Mouse (Mus musculus) gastrocnemius, adult 8-10 months (tissue): ENCODE measurements around the gene Olfr281. TPM values are rescaled to one million over a fixed set of nuclear protein-coding genes. Genes with fewer than 3 reads are reported as not detected.
"Not testable (repeated sequence)": the region's sequence is repeated elsewhere in the genome, so short reads cannot be mapped to it uniquely, and the experiment has no call there.

Experiments
- DNase-seq, 2 experiments: peaks; one replicate each; pipeline ENCODE4 v3.0.0; 2022; ENCODE audit warnings: low spot score in 2 of 2
- total RNA-seq, 4 experiments: library from RNA; stranded (reverse); gene quantifications; 2 replicates each; pipeline ENCODE4 v1.2.4; 2022

Gene Olfr281
- total RNA-seq, result not detected

DNA sequence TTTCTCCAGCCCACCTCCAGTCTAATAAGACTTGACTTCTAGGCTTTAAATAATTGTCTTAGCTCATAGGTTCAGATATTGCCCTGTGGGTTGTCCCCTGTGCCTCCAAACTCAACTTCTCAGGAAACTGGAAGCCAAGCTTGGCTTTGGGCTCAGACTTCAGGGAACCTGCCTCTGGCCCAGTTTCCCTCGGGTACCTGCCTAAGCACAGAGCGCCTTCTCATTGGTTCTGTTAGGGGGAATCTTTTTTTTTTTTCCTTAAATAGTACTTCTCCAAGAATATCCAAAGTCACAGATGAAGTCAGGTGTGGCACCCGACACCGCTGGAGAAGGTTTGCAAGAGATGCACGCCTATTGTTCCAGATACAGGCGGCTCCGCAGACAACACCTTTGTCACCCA lies at the start of gene Olfr281:
Olfr281 (plus strand) TSS at position 301 of the 400 bp plus-strand sequence.
- no peak for DNase-seq

DNA sequence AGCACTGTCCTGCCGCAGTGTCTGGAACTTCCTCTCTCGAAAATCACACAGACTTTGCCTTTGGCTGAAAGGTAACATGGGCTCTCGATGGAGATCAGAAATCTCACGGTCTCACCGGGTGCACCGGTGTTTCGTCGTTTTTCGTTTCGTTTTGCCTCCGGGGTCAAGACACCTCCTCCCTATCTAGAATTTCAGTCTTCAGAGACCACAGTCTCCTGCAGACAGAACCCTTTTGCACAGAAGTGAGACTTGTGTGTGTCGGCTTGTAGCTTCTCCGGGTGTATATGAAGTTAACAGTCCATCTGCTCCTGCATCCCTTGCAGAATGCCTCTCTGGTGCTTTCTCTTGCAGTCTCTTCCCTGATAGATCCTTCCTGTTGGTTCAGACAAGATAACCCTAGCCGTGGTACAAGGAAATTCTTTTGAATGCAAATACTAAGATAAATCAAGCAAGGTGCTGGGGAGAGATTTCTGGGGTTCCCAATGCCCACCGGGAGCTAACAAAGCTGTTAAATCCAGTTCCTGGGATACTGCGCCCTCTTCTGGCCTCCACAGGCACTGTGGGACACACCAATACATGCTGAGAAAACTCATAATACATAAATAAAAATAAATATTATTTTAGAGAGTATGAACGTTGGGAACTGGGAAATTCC lies 43.9 kb upstream of the Olfr281 start:
- no peak for DNase-seq

DNA sequence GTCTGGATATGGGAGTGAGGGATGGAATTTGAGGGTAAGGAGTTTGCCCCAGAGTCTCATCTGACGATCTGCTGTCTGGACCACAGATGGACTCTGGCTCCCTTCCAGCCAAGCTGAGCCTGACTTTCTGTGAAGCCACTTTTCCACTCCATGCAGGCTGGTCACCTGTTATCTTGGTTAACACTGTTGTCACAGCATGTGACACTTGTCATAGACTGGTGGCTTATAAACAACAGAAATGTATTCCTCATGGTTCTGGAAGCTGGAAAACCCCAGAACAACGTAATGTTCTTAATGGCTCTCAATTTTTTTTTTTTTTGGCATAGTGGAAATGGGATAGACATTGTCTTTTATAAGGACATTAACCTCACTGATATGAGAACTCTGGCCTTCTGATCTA lies 42.8 kb upstream of the Olfr281 start:
- no peak for DNase-seq

- no peak for DNase-seq
Observed at GRCm38 (mm10) chr15:98410249-98410648, 42.1 kb upstream of the Olfr281 start.

DNA sequence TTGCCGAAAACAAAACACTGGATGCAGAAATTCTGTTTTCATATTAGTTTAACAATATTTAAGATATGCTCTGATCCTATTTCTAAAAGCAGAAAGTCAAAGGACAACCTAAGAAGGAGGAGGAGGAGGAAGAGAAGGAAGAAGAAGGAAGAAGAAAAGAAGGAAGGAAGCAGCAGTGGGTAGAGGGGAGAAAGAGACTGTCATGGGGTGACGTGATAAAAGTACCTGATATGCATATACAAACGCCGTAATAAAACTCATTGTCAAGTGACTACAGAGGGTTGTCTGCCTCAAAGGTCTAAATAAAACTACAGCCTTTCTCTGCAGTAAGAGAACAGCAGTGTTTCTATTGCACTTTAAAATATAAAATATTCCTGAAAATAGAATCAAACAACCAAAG lies 36.4 kb upstream of the Olfr281 start:
- DNase-seq, result no peak

DNA sequence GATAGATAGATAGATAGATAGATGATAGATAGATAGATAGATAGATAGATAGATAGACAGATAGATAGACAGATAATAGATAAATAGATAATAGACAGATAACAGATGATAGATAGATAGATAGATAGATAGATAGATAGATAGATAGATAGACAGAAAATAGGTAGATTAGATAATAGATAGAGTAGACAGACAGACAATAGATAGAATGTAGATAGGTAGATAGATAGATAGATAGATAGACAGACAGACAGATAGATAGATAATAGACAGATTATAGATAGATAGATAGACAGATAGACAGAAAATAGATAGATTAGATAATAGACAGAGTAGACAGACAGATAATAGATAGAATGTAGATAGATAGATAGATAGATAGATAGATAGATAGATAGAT lies 35.6 kb upstream of the Olfr281 start:
- not testable (repeated sequence) for DNase-seq

- DNase-seq, result not testable (repeated sequence)
Observed at GRCm38 (mm10) chr15:98417285-98417684, 35.1 kb upstream of the Olfr281 start.

GRCm38 (mm10) chr15:98418096-98418495 lies 34.3 kb upstream of the Olfr281 start:
- DNase-seq, result no peak

GRCm38 (mm10) chr15:98420897-98421296 lies 31.5 kb upstream of the Olfr281 start:
- DNase-seq, result no peak

DNA sequence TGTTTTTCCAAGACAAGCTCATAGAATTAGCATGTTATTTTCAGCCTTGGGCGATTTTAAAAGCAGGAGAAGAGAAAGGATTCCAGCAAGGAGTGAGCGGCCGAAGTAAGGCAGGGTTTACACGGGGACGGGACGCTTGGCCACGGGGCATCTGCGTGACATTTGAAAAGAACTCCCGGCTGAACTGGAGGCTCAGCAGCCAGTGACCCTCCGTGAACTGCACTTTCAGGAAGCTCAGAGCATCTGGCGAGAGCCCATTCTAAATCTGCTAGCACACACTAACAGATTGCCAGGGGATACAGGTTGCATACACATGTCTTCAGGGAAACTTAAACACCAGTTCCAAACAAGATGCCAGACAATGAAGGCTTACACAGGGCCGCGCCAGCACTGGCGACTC lies 28.1 kb upstream of the Olfr281 start:
- no peak for DNase-seq

- DNase-seq, result no peak
Observed at GRCm38 (mm10) chr15:98424753-98425152, 27.6 kb upstream of the Olfr281 start.

- DNase-seq, result no peak
Observed at GRCm38 (mm10) chr15:98425188-98425587, 27.2 kb upstream of the Olfr281 start.

GRCm38 (mm10) chr15:98430925-98431324 lies 21.5 kb upstream of the Olfr281 start, which contains the start of gene Olfr282:
Olfr282 (plus strand) TSS chr15:98431225.
- not testable (repeated sequence) for DNase-seq

GRCm38 (mm10) chr15:98444561-98444960 lies 7.8 kb upstream of the Olfr281 start:
- no peak for DNase-seq

DNA sequence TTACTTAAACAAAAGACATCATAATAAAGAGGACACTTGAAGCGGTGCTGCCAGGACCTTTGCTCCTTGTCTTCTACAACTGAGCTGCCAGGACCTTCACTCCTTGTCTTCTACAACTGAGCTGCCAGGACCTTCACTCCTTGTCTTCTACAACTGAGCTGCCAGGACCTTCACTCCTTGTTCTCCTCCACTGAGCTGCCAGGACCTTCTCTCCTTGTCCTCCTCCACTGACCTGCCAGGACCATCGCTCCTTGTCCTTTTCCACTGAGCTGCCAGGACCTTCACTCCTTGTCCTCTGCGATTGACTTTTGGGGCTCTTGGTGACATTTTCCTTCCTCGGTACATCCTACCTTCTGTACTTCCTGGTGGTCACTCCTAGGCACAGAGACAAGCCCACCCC lies 3.9 kb upstream of the Olfr281 start:
- DNase-seq, result no peak

GRCm38 (mm10) chr15:98469596-98469995 lies 17.2 kb downstream of the Olfr281 start, which contains the start of gene OR5BS1P:
OR5BS1P (plus strand) TSS chr15:98469896.
- DNase-seq, result no peak

GRCm38 (mm10) chr15:98471539-98471938 lies 19.2 kb downstream of the Olfr281 start:
- DNase-seq, result no peak

- no peak for DNase-seq
Observed at GRCm38 (mm10) chr15:98474958-98475357, 22.6 kb downstream of the Olfr281 start.

GRCm38 (mm10) chr15:98475382-98475781 lies 23.0 kb downstream of the Olfr281 start:
- no peak for DNase-seq

GRCm38 (mm10) chr15:98476281-98476680 lies 23.9 kb downstream of the Olfr281 start:
- DNase-seq, result no peak

GRCm38 (mm10) chr15:98479568-98480102 lies 27.2 kb downstream of the Olfr281 start:
- DNase-seq, result no peak

GRCm38 (mm10) chr15:98482701-98483100 lies 30.3 kb downstream of the Olfr281 start, which contains the start of gene Lalba:
Lalba (minus strand) TSS chr15:98482721.
- no peak for DNase-seq
